Mouse (Mus musculus): ENCODE data around the gene Cyp11a1.
A peak's percentile ranks its signal among the peaks of the same experiment; 100 is the strongest.

Cyp11a1 gene

DNA sequence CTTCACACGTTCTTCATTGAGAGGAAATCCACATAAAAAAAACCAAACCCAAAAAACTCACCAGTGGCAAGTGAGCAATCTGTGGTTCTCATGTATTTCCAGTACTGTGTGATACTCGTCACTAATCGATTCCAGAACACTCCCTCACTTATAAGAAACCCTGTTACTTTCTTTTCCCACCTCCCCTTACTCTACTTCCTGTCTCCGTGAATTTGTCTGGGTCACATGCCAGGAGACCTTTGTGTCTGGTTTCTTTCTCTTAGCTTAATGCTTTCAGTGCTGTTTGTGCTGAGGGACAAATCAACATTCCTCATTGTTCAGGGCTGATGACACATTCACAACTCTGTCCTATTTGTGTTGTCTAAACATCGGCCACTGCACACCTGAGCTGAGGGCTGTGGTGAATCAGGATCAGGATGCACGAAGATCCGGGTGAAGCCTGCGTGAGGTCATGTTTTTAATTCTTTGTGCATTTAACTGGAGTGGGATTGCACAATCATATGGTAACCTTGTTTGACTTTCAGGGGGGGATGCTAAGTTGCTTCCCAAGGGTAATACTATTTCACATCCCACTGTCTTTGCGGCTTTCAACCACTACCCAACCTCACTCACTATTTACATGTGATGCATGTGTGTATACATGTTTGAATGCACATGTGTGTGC is 33.3 kb upstream of the Cyp11a1 start:
- no peak for DNase-seq

DNA sequence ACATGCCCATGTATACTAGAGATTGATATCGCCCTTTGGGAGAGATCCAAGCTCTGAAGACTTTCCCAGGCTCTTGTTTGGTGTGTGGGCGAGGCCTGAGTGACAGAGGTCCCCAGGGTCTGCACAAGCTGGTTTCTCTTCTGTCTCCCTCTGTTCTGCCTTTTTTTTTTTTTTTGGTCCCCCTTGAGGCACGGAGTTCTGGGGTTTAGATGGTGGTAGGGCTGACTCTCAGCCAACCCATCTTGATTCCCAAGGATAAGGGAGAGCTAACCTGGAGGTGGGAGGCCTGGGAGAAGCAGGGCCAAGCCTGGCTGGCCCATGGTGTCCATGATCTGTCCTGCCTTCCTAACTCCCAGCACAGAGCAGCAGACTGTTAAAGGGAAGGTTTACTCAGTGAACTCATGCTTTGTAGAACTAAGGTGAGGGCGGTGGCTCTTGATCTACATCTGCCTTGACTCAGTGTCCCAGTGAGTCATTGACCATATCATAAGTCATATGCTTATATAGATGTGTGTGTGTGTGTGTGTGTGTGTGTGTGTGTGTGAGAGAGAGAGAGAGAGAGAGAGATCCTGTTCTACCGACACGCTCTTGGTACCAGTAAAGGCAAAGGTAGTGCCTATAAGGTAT is 32.7 kb upstream of the Cyp11a1 start:
- no peak for DNase-seq

DNA sequence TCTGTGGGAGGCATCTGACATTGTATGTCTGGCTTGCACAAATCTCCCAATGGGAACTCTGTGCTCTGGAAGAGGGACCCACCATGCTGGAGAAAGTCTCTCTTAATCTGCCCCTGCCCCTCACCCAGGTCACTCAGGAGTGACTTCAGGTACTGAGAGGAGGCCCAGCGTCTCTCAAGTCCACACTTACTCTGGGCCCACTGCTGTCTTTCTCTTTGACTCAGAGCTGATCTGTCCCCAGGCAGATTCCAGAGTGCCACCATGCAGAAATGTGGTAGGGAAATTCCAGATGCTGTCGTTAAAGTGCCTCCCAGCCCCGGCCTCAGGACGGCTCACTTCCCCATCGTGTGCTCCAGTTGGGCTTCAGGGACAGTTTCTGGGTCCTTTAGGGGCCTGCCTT is 32.0 kb upstream of the Cyp11a1 start:
- no peak for DNase-seq

DNA sequence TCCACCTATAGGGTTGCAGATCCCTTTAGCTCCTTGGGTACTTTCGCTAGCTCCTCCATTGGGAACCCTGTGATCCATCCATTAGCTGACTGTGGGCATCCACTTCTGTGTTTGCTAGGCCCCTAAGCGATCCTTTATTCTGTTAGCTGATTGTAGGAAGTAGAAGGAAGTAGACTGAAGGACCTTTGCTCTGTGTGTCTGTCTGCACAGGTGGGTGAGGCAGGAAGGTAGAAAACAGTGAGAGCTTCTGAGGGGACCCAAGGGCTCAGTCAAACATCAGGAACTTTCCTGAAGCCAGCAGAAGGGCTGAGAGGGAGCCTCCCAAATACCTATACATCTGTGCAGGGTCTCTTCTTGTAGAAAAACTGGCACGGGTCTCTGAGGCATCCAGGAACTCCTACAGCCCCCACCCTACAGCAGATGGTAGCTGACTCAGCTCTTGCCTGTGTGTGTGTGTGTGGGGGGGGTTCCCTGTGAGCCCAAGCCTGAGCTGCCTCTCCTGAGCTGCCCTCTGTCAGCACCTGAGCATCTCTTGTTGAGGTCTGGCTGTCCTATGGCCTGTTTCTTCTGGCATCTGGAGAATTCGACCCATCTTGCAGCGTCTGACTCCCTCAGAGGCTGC is 30.9 kb upstream of the Cyp11a1 start:
- DNase-seq = no peak

DNA sequence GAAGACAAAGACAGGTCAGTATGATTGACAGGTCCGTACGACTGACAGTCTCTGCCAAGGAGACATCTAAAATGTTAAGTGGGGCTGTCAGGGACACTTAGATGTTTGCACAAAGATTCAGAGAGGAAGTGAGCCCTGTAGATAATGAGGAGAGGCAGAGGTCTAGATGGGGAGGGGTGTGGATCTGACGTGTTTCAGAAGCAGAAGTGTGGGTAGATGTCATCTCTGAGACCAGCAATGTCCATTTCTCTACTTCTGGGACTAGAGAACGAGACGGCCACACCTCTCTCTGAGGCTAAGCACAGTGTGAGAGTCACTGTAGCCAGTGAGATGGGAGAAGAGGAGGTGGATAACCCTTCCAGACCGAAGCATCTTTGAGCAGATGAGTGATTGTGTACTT is 28.2 kb upstream of the Cyp11a1 start:
- no peak for DNase-seq

DNA sequence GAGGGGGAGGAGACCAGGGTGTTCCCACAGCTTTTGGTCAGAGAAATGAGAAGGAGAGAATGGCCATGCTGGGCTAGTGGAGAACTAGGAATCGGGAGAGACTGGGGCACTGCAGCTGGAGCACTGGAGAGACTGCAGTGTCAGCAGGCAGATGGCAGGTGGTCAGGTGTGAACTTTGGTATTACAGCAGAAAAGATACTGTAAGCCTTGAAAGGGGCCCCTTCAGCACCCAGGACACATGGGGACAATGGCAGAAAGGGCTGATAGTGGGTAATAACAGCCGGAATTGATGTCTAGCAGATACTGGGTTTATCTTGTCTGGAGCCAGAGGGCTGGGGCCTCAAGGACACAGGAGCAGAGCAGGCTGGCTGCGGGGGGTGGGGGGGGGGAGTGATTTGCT is 27.4 kb upstream of the Cyp11a1 start:
- no peak for DNase-seq

DNA sequence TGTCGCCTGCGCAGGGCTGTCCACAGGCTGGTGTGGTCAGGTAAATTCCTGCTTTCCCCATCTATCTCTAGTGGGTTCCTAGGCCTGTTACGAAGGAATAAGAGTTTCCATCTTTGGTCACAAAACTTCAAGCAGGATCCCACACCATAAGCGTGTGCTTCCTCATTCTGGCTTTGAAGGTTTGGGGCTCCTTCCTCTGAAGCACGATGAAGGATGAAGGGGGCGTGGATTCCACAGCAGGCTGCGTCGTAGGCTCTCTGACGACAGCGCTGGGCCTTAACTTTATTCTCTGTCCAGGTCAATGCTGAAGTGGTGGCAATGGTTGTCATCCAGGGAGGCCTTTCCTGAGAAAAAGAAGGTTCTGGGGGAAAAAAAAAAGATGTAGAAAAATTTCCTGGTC is 25.6 kb upstream of the Cyp11a1 start:
- no peak for DNase-seq

DNA sequence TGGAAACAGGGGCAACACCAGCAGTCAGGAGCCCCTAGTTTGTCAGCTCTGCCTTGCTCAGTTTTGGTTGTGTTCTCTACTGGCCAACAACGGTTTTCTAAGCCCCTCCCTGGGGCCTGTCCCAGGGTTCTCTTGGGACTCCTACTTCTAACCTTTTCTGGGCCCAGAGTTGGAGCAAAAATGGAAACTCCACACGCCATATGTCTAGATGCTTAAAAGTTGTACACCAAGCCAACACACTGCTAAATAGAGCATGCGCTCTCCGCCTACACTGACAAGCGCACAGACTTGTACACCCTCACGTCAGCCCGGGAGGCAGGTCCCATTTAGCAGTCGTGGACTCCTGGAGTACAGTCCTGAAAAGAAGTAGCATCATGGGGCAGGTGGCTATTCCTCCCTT is 20.9 kb upstream of the Cyp11a1 start:
- no peak for DNase-seq

DNA sequence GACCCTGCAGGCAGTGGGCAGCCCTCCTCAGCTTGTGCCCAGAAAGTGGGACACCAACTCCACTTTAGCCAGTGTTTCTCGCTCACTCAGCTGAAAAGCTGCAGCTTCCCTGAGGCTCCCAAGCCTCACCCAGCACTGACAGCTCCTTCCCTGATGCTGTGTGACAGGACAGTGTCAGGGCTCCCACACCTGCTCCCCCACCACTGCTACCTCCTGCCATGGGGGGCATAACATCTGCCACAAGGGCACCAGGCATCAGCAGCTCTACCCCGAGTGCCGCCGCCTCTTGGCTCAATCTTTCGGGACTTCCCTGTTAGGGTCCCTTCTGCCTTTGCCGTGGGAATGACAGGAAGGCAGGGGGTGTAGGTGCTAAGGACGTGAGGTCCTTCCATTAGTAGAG is 19.9 kb upstream of the Cyp11a1 start:
- DNase-seq = no peak

DNA sequence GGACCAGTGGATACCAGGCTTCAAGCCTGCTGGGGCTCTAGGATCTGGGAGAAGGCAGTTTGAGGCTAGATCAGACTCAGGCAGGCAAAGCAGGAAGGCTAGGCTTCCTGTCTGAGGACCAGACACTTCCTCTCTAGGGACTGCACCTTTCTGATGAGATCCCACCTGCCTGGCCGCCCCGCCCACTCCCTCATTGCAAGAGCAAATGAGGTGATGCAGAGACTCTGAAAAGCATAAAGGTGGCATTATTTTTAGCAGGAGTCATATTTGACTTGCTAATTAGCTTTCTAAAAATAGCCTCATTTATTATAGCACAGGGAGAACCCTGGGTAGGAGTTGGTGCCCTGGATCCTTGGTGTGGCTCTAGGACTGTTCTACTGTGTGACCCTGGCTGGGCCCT is 18.1 kb upstream of the Cyp11a1 start:
- no peak for DNase-seq

DNA sequence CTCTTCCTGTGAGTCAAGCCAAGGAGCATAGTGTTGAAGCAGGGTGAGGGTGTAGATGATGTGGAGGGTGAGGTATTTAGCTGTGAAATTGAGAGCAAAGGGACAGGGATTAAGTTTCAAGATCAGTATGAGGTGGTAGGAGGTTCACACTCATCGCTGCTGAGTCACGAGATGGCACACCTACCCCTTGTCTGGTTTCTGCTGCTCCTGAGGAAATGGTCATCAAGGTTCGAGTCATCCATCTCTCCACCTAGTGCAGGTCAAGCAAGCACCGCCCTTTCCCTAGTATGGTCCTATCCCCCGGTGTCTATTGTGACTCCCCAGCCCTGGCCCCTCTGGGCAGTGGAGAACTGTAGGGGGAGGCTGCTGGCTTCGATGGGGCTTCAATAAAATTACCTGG is 16.9 kb upstream of the Cyp11a1 start:
- no peak for DNase-seq

DNA sequence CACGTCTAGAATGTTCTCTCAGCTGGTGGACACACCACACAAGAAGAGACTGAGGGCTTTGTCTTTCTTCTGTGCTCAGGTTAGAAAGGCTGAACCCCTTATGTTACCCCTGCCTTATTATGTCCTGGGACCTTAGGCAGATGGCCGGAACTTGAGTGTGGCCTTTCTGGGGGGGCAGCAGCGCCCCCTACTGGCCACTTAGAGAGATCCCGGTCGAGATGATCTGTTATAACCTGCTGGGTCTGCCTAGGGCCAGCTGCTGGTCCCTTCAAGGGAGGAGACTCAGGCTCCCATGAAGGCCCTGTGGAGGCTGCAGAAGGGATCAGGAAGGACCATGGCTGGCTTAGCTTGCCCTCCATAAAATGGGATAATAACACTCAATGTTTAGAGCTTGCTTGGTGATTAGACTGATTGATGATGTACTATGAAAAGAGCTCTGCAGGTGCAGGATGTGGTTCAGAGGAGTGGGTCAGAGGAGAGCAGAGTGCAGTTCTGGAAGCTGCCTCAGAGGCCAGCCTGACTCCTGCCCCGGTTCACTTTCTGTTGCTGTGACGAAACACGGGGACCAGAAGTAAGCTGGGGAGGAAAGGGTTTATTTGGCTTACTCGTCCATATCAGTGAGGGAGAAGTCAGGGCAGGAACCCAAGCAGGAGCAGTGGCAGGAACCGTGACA is 15.6 kb upstream of the Cyp11a1 start:
- peak; percentile 40 to 72 for DNase-seq

DNA sequence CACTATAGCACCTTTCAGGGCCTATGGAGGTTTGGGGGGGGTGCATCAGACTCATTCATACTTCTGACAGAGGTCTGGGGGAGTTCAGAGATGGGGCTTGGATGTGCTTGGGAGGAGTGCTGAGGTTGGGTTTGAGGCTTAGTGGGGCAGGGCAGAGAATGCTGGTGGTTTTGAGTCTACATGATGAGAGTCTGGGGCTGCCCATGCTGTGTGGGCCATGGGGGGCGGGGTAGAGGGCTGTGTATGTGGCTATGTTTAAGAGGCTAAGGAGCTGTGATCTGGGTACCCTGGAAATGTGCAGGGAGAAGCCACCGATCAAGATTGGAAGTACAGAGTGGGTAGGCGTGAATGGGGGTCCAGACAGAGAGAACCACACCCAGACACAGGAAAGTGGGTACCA is 14.2 kb upstream of the Cyp11a1 start:
- no peak for DNase-seq

DNA sequence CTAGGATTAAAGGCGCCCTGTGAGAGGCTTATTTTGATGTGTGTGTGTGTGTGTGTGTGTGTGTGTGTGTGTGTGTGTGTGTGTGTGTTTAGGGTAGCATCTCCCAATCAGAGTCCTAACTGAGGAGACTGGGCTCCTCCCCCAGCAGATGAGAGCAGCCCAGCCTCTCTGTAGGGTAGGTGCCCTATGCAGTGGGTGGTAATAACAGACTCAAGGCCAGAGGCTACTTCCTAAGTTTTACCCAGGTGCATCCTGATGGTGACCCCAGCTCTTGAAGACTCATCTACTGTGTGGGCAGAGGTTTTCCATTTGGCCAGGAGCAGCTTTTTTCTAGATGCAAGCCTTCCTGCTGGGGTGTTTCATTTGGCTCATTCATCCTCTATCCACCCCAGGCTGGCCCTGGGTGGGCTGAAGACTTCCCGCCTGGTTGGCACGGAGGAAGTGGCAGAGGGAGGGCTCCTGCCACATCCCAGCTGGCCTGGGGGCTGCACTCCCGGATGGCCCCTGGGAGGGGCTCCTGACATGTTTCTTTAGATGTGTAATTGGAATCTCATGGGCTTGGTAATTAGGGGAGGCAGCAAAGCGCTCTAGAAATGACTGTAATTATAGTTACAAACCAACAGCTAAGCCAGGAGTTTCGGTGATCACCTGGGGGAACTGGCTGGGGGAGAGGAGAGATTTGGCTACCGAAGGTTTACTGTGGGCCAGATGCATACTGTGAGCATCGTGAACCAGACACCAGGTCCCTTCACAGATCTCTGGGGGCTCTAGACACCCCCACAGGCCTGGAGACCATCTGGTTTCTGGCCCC is 13.2 kb upstream of the Cyp11a1 start:
- no peak for DNase-seq

DNA sequence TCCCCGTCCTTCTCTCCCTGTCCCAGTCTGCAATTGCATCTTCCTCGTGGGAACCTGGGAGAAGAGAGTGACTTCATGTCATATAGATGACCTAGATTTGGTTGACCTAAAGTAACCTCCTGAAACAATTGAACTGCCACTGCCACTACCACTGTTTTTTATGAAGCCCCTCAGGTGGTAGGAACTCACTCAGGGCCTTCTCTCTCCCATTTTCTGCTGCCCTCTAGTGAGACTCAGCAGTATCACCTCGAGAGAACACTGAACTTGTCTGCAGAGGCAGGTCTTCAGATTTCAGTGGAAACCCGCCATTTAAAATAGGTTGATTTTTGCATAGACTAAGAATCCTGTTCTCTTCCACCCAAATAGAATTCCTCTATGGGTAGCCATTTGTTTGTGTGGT is 10.9 kb upstream of the Cyp11a1 start:
- DNase-seq = peak; percentile 42 to 57

DNA sequence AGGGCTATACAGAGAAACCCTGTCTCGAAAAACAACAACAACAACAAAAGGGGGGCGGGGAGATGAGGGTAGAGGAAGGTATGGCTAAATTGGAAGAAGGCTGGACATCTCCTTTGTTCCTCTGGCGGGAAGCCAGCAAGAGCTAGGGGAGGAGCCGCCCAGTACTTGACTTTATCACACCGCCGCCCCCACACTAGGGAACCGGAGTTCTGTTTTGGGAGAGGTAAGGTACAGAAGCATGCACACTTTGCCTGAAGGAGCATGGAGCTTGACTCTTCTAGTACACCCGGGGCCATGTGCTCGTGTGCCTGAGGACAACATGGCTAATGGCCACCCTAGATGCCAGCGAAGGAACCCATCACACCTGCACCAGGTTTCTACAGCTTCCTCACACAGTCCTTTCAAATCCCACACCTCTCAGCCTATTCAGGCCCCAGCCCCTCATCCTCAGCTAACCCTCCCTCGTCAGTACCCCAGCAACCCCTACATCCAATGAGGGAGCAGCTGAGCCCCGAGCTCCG is 8.6 kb upstream of the Cyp11a1 start:
- DNase-seq = peak; percentile 55 to 88

DNA sequence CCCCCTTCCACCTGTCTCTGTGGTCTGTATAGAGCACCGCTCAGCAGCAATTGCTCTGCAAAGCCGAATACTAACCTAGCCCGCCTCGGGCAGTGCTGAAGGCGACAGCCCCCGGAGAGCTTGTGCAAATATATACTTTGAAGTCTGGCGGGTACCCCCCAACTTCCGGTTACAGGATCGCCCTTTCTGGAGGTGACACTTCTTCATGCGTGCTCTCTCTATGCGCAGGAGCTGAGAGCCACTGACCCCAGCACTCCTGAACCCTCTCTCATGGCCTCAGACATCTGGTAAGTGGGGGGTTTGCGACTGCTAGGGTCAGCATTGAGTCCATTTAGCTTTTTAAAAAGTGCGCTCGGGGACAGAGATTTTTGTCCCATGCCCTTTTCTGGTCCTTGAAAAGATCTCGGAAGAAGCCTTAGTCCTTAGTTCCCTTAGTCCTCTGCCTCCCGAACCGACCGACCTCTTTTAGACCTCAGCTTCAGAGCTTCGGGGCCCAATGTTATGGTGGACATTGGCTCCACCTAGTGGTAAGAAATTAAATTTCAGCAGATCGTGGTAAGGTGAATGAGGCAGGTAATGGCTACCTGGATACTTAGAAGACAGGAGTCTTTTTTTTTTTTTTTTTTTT is 8.1 kb upstream of the Cyp11a1 start:
- peak; percentile 78 to 80 for DNase-seq

DNA sequence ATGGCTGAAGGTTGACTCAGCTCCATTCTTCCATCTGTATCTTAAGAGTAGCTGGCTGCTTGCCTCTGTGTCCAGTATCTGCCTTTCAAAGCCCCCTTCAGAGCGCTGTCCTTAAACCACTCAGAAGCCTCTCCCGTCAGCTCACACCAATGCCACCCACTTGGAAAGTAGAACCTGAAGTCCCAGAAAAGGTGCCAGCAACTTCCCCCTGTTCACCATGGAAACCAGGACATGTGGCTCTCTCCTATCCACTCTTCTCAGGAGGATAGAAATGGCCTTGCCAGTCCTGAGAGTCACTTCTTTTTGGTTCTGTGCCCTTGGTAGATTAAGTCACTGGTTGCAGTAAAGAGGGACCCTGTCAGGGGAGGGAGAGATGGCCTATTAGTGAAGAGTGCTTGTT is 7.5 kb upstream of the Cyp11a1 start:
- DNase-seq = no peak

DNA sequence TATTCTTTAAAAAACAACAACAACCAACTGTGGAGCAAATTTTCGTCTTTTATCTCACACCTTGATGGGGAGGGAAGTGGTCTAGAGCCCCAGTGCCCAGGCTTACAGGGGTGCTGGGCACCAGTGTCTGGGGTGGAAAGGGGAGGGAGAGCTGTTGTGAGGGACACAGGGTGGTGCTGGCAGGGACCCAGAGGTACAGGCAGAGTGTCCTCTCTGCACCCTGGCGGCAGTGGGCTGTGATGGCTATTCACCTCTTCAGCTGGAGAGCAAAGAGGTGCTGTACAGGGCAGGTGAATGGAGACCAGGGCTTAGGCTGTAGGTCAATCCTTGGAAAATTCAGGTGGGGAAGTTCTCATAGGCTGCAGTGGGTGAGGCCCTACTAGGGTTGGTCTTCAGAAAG is 6.5 kb upstream of the Cyp11a1 start:
- peak; percentile 34 to 37 for DNase-seq

DNA sequence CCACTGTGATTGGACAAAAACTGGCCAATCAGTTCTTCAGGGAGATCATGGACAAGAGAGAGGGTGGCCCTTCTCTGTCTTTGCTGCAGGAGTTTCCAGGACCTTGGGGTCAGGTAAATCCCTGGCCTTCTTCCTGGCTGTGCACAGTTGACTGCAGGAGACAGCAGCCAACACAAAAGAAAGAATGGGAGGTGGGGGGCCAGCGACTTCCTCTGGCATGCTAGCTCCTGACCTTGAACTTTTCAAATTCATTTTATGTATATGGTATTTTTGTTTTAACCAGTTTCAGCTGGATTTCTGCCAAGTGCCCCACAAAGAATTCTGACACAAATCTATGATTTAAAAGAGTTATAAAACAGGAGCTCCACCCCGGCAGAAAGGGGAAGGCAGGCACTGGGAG is 2.9 kb upstream of the Cyp11a1 start:
- DNase-seq = no peak

DNA sequence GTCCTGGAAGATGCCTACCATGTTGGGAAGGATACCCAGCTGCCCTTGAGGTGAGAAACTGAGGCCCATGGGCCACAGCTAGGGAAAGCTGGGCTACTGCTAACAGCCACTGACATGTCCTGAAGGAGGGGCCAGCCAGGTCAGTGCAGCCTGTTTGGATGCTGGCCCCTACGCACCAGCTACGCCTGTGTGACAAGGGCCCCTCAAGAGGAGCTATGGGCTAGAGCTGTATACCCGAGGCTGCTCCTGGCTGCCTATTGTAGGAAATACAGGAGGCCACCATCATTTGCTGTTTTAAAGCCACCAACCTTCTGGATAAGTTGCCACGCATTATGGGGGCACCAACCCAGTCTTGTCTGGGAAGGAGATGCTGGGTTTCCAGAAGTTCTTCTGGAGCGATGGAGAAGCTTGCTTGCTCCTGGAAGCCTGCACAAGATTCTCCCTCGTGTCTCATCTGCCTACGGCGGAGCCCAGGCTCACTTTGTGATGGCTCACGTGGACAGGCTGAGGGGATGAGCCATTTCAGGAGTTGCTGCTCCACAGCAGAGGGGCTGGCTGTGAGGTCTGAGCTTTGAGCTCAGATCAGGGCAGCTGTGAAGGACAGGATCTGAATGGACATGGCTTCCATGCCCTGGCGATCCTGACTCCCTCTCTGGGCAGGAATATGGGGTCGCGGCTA is 2.3 kb downstream of the Cyp11a1 start:
- DNase-seq = no peak

DNA sequence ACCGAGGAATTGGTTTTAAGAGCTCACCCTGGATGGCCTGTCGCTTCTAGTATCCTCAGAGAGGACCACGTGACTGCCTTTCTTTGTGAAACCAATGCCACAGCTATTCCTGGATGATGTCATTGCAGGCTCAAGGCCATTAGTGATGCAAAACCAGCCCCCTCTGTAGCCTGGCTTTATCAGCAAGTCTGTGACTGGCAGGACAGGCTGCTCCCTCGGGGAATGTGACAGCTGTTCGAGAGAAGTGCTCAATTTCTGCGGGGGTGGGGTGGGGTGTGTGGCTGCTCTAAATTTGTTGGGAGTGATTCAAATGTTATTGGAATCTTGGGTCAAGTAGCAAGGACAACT is 2.8 kb downstream of the Cyp11a1 start:
- peak in 1 of 2 experiments; percentile 14 for DNase-seq

Data from cerebellum, adult 18-20 months (tissue).